Mouse (Mus musculus) neural tube, embryonic 11.5 days (tissue): ENCODE results near the gene Chrm4. TPM values are rescaled to one million over a fixed set of nuclear protein-coding genes. Genes with fewer than 3 reads are reported as not detected.

Experiments used
- ATAC-seq: fragments of 200-750 bp; cut with Nextera tagmentation; 2 replicates; pipeline ENCODE4 v1.8.0; 2017; ENCODE audit warnings: moderate number of reproducible peaks, mild to moderate bottlenecking, moderate TSS enrichment, moderate library complexity; ENCODE audit not compliant: insufficient read depth, low FRiP score, low TSS enrichment
- DNase-seq: peaks from one replicate; pipeline ENCODE4 v3.0.0-alpha.2; 2015; ENCODE audit warnings: low spot score
- H3K27ac ChIP-seq: fragments of 300-500 bp; sonication (generic); 2 replicates; pipeline ENCODE4 v1.5.1; 2014; ENCODE audit warnings: low read depth, mild to moderate bottlenecking, low read length
- H3K27me3 ChIP-seq: fragments of 300-500 bp; sonication (generic); 2 replicates; pipeline ENCODE4 v1.6.1; 2014; ENCODE audit warnings: mild to moderate bottlenecking, low read length, mixed read lengths; ENCODE audit not compliant: control insufficient read depth, insufficient read depth
- H3K36me3 ChIP-seq: fragments of 300-500 bp; sonication (generic); 2 replicates; pipeline ENCODE4 v1.6.1; 2014; ENCODE audit warnings: mild to moderate bottlenecking, low read length, moderate library complexity, mixed read lengths; ENCODE audit not compliant: control insufficient read depth, insufficient read depth
- H3K4me1 ChIP-seq: fragments of 300-500 bp; sonication (generic); 2 replicates; pipeline ENCODE4 v1.6.1; 2014; ENCODE audit warnings: low read length, mixed read lengths; ENCODE audit not compliant: control insufficient read depth, insufficient read depth
- H3K4me2 ChIP-seq: fragments of 300-500 bp; sonication (generic); 2 replicates; pipeline ENCODE4 v1.6.1; 2014; ENCODE audit warnings: low read depth, mild to moderate bottlenecking, moderate library complexity
- H3K4me3 ChIP-seq: fragments of 300-500 bp; sonication (generic); 2 replicates; pipeline ENCODE4 v1.5.1; 2014; ENCODE audit warnings: low read depth, low read length
- H3K9ac ChIP-seq: fragments of 300-500 bp; sonication (generic); 2 replicates; pipeline ENCODE4 v1.6.1; 2014; ENCODE audit warnings: mild to moderate bottlenecking, low read length
- H3K9me3 ChIP-seq: fragments of 300-500 bp; sonication (generic); 2 replicates; pipeline ENCODE4 v1.6.1; 2016; ENCODE audit warnings: low read length; ENCODE audit not compliant: control insufficient read depth
- WGBS: fragments of 180-500 bp; shearing (Covaris S2); extraction: QIAGEN DNeasy Blood & Tissue Kit; methylation state at CpG from one replicate; pipeline ENCODE4 v1.1.7; 2014; 5-methylcytosine and 5-hydroxymethylcytosine counted together
- polyA plus RNA-seq: library from polyadenylated mRNA; unstranded; fragments of >200 nt; fragmentation: Nextera tagmentation; extraction: Ambion mirVana; gene quantifications from 2 replicates; pipeline ENCODE4 v1.2.1, GENCODE M21; 2014

Gene Chrm4
- polyA plus RNA-seq, 1 experiment from 2014 or later: 0.53 TPM

DNA sequence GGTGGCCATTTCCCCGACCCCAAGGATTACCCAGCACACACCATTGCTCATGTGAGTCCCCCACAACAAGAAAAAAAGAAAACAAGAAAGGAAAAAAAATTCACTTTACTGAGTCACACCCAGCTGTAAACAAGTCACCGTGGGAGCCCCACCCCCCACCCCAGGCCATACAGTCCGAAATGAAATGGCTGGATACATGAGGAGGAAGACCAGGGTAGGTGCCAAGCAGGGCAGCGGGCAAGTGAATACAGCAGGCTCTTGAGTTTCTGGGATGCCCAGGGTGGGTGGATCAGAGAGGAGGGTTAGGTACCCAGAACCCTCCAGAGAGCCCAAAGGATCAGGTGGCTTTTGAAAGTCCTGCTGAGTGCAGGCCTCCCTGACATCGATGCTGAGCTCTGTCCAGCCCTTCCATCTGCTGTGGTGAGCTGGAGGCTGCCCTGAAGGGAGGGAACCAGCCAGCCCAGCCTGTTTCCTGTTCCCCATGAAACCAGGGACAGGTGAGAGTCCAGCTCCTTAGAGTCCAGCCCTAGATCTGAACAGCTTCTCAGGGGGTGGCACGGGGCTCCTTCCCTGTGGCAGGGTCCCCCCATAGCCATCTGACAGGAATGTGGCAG lies 5.8 kb downstream of the Chrm4 start:
- Histone ChIP-seq H3K27me3 (no peaks in the 10 kb centered on the region), H3K36me3 (peaks cover 8% of the 10 kb centered on the region), H3K4me1 (peaks cover 37% of the 10 kb centered on the region), H3K4me3 (no peak overlapping the region), H3K9me3 (no peaks in the 10 kb centered on the region), H3K4me2 (peak overlapping the region; percentile 66), H3K27ac (peak overlapping the region; percentile 91), H3K9ac (peak overlapping the region; percentile 99)
- peak; percentile 28 for DNase-seq
- ATAC-seq: no peak; the same call in 1 of the 2 replicates
- WGBS: 14% methylated on average over 6 of the region's 6 CpGs

DNA sequence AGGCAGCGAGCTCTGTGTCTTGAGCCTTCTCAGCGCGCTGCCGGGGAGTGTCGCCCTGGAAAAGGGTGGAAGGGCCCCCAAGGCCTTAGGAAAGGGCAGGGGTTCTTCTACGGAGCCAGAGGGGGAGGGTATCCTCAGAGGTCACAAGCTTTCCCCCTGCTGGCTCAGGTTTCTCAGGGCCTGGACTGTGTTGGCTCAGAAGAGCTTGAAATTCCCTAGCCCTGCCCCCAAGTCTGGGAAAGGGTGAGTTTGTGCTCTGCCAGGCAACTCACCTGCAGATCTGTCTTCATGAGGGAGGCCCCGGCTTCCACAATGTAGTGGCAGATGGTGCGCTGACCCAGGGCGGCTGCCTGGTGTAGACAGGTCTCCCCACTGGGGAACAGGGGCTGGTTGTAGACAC lies 6.4 kb downstream of the Chrm4 start:
- Histone ChIP-seq H3K9me3 (no peaks in the 10 kb centered on the region), H3K4me3 (no peak overlapping the region), H3K4me1 (peaks cover 34% of the 10 kb centered on the region), H3K4me2 (no peak overlapping the region; the same call in 1 of the 2 replicates), H3K27me3 (no peaks in the 10 kb centered on the region), H3K9ac (peak overlapping the region; percentile 35; the same call in 1 of the 2 replicates), H3K27ac (peak overlapping the region; percentile 91), H3K36me3 (peaks cover 12% of the 10 kb centered on the region)
- no peak for DNase-seq
- ATAC-seq: no peak
- 22% methylated on average over 9 of the region's 9 CpGs for WGBS

DNA sequence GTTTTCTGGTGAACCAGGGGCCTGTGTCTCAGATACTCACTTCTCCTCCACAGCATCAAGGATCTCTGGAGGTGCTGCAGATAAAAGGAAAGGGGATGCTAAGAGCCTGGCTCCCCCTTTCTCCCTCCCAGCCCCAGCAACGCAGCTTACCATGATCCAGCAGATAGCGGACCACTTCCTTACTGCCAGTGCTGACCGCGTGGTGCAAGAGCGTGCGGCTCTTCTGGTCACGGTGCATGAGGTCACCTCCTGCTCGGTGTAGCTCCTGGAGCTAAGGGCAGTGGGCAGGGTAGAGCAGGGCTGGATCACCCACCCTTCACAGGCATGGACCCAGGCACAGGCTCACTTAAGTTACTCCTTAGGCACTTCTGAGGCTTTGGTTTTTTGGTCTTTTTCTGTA lies 7.0 kb downstream of the Chrm4 start:
- Histone ChIP-seq H3K9ac (no peak overlapping the region), H3K27me3 (no peaks in the 10 kb centered on the region), H3K9me3 (no peaks in the 10 kb centered on the region), H3K4me1 (peaks cover 34% of the 10 kb centered on the region), H3K4me3 (no peak overlapping the region), H3K36me3 (peaks cover 15% of the 10 kb centered on the region), H3K4me2 (no peak overlapping the region), H3K27ac (0 out of 2 replicates have a peak overlapping the region, but pooled peaks have one; percentile 40)
- no peak for DNase-seq
- WGBS: 58% methylated on average over 8 of the region's 8 CpGs
- ATAC-seq: no peak

DNA sequence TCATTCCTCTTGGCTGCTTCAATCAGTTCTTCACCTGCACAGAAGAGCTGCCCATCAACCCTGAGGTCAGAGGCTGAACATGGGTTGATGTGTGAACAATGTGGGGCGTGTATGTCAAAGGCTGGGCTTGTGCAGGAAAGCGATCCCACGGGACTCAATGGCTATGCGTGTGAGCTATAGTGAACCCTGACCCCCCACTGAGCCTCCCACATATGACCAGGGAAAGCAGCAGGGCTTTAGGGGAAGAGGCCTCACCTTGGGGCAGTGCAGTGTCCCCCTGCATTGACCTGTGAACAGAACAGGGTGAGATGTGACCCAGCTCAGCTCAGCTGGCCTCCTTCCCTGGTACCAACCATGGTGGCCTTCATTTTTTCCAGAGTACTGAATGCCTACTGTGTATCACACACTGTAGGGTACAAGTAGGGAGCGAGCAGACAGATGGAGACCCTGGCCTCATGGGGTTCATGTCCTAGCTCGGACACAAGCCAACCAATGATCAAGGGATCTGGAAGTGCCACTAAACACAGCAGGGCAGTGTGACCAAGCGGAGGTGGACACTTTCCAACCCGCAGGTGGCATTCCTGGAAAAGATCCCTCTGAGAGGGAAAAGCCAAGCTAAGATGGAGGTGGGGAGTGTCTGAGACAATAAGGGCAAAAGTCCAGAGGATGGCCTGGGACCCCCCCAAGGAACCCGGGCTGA lies 7.9 kb downstream of the Chrm4 start:
- ATAC-seq: no peak
- Histone ChIP-seq H3K4me1 (peaks cover 26% of the 10 kb centered on the region), H3K4me3 (no peak overlapping the region), H3K36me3 (peaks cover 17% of the 10 kb centered on the region), H3K9me3 (no peaks in the 10 kb centered on the region), H3K9ac (no peak overlapping the region), H3K27ac (no peak overlapping the region), H3K27me3 (no peaks in the 10 kb centered on the region), H3K4me2 (no peak overlapping the region)
- no peak for DNase-seq
- WGBS: 91% methylated on average over 9 of the region's 9 CpGs

DNA sequence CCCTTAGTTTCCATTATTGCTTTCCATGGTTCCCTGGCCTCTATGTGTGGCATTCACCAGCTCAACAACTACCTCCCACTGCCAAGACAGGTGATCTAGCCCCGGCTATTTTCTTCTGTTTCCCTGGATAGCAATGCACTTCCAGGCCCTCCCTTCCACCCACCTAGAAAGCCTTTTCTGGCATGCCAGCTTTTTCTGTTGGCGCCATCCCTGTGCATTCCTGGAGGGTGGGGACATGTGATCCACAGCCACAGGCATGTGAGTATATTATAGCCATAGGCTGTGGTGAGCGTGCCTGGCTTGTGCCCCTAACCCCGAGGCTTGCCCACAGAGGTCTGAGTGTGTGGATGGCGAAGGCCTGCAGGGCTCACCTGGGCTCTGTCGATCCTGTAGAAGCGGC lies 9.1 kb downstream of the Chrm4 start:
- H3K4me1 ChIP-seq: peaks cover 26% of the 10 kb centered on the region
- H3K4me3 ChIP-seq: no peak overlapping the region
- no peak for ATAC-seq
- no peak overlapping the region for H3K27ac ChIP-seq
- H3K9me3 ChIP-seq: no peaks in the 10 kb centered on the region
- peaks cover 19% of the 10 kb centered on the region for H3K36me3 ChIP-seq
- 83% methylated on average over 7 of the region's 7 CpGs for WGBS
- H3K27me3 ChIP-seq: no peaks in the 10 kb centered on the region
- no peak overlapping the region for H3K9ac ChIP-seq
- no peak for DNase-seq
- no peak overlapping the region for H3K4me2 ChIP-seq

DNA sequence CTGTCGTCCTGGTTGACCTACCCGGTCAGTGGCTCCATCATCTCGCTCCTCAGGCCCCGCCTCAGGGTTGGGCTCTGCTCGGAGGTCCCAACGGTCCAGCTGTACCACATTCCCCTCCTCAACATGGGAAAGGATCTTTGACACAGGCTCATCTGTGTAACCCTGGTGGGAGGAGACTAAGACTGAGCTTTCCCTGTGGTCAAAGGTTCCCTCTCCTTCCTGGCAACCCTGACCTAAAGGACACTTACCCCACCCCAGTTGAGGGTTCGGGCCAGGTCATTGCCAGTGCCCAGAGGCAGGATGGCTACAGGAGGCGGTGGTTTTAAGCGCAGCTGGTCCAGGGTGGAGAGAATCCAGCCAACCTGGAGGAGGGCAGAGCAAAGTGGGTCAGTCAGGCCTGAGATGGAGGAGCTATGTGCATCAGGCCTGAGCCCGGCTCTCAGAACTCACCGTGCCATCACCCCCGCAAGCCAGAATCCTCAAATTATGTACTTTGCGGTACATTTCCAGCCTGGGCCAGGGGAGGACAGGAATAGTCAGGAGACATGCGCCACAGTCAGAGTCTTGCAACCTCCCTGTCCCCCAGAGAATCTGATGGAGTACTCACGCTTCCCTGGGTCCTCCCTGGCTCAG lies 12.4 kb downstream of the Chrm4 start:
- no peak for DNase-seq
- Histone ChIP-seq H3K27me3 (no peaks in the 10 kb centered on the region), H3K27ac (no peak overlapping the region), H3K9ac (no peak overlapping the region), H3K4me1 (peaks cover 3% of the 10 kb centered on the region; the same call in 1 of the 2 replicates), H3K36me3 (peaks cover 21% of the 10 kb centered on the region), H3K4me3 (no peak overlapping the region), H3K4me2 (no peak overlapping the region), H3K9me3 (no peaks in the 10 kb centered on the region)
- 88% methylated on average over 15 of the region's 15 CpGs for WGBS
- ATAC-seq: no peak

DNA sequence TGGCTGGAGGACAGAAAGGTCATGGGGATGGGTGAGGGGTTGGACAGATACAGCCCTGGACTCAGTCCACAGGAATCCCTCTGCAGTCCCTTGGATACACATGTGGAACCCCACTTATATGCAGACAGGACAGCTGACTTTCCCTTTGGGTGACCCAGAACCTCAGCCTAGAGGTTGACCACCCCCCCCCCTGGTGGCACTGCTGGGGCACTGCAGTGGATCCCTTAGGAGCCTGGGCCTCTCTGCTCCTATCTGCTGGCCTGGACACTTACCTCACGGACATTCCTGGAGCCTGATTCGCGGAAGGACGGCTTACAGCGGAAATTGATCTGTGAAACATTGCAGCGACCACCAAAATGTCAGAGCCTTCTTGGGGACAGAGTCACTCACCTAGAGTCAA lies 15.3 kb downstream of the Chrm4 start:
- H3K4me1 ChIP-seq: 0 out of 2 replicates have a peak, but pooled peaks cover under 1% of the 10 kb centered on the region

DNA sequence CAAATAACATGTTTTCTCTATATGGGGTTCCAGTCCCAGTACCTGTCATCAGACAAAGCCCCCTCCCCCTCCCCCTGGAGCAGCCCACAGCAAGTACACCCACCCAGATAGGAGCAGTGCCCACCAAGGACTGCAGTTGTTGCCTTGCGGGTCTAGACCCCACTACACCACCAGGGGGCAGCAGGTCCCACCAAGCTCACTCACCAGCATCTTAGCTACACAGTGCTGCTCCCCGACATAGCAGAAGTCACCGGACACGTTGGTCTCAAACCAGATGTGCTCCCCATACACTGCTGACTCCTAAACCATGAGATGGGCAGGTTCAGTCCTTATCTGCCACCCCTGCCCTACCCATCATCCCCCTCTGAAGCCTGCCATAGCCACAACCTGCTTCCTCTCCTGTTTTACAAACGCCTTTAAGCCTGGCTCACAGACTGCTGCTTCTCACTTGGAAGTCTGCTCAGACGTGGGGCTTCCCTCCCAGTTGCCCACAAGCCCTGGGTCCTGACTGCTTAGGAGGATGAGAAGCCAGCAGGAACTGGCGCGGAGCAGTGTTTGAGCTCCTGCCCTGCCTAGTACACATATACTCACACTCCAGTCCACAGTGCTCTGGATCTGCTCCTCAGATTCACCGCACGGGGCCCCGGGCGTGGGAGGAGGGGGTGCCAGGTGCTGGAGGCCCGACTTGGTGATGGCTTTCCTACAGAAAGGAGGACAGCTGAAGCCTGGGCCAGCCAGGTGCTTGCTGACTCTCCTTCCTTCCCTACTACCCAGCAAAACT lies 17.3 kb downstream of the Chrm4 start:
- H3K9me3 ChIP-seq: no peaks in the 10 kb centered on the region
- DNase-seq: peak; percentile 83
- H3K36me3 ChIP-seq: peaks cover 5% of the 10 kb centered on the region
- H3K27ac ChIP-seq: no peak overlapping the region
- peak; percentile 69 for ATAC-seq
- H3K9ac ChIP-seq: no peak overlapping the region
- 50% methylated on average over 13 of the region's 13 CpGs for WGBS
- peaks cover 13% of the 10 kb centered on the region for H3K4me1 ChIP-seq
- H3K4me3 ChIP-seq: no peak overlapping the region
- no peaks in the 10 kb centered on the region for H3K27me3 ChIP-seq
- no peak overlapping the region for H3K4me2 ChIP-seq

More for the DNA sequence above, 15.3 kb downstream of the Chrm4 start:
- DNase-seq (peak; percentile 26), ATAC-seq (no peak)
- H3K9ac ChIP-seq: no peak overlapping the region
- H3K27me3 ChIP-seq: no peaks in the 10 kb centered on the region
- 74% methylated on average over 6 of the region's 6 CpGs for WGBS
- no peak overlapping the region for H3K4me2 ChIP-seq
- no peaks in the 10 kb centered on the region for H3K9me3 ChIP-seq
- H3K36me3 ChIP-seq: peaks cover 14% of the 10 kb centered on the region
- H3K4me3 ChIP-seq: no peak overlapping the region
- H3K27ac ChIP-seq: no peak overlapping the region
